Mouse (Mus musculus) stomach, embryonic 14.5 days (tissue): Measurements from ENCODE around the gene Timm23. TPM values are rescaled to one million over a fixed set of nuclear protein-coding genes. Genes with fewer than 3 reads are reported as not detected.
"Not testable (repeated sequence)": the region's sequence is repeated elsewhere in the genome, so short reads cannot be mapped to it uniquely, and the experiment has no call there.

Source experiments
- ATAC-seq: fragments of 200-750 bp; cut with Nextera tagmentation; 2 replicates; pipeline ENCODE4 v1.8.0; 2017; ENCODE audit warnings: low read depth, moderate TSS enrichment; ENCODE audit not compliant: insufficient number of reproducible peaks, insufficient read depth, low FRiP score
- H3K27ac ChIP-seq: fragments of 300-500 bp; sonication (generic); 2 replicates; pipeline ENCODE4 v1.5.1; 2014; ENCODE audit warnings: mild to moderate bottlenecking, low read length, moderate library complexity, mixed read lengths
- H3K27me3 ChIP-seq: fragments of 300-500 bp; sonication (generic); 2 replicates; pipeline ENCODE4 v1.6.1; 2014; ENCODE audit warnings: low read length, control low read depth, mixed read lengths; ENCODE audit not compliant: control insufficient read depth, insufficient read depth
- H3K36me3 ChIP-seq: fragments of 300-500 bp; sonication (generic); 2 replicates; pipeline ENCODE4 v1.6.1; 2014; ENCODE audit warnings: mild to moderate bottlenecking, control low read depth, low read length, moderate library complexity, mixed read lengths; ENCODE audit not compliant: control insufficient read depth, insufficient read depth
- H3K4me1 ChIP-seq: fragments of 300-500 bp; sonication (generic); 2 replicates; pipeline ENCODE4 v1.6.1; 2014; ENCODE audit warnings: low read length, control low read depth, mixed read lengths; ENCODE audit not compliant: control insufficient read depth, insufficient read depth
- H3K4me2 ChIP-seq: fragments of 300-500 bp; sonication (generic); replicated peaks from 2 replicates; pipeline ENCODE4 v1.6.1; 2014; ENCODE audit warnings: low read depth, low read length, control low read depth
- H3K4me3 ChIP-seq: fragments of 300-500 bp; sonication (generic); 2 replicates; pipeline ENCODE4 v1.5.1; 2014; ENCODE audit warnings: low read depth, low read length, control low read depth
- H3K9ac ChIP-seq: fragments of 300-500 bp; sonication (generic); replicated peaks from 2 replicates; pipeline ENCODE4 v1.6.1; 2014; ENCODE audit warnings: low read depth, mild to moderate bottlenecking, control low read depth, low read length, moderate library complexity, mixed read lengths
- H3K9me3 ChIP-seq: fragments of 300-500 bp; sonication (generic); 2 replicates; pipeline ENCODE4 v1.6.1; 2016; ENCODE audit warnings: low read depth, low read length, control low read depth; ENCODE audit not compliant: control insufficient read depth
- WGBS: fragments of 180-500 bp; shearing (Covaris S2); extraction: QIAGEN DNeasy Blood & Tissue Kit; methylation state at CpG from one replicate; pipeline ENCODE4 v1.1.7; 2014; 5-methylcytosine and 5-hydroxymethylcytosine counted together
- polyA plus RNA-seq: library from polyadenylated mRNA; unstranded; fragments of >200 nt; fragmentation: Nextera tagmentation; extraction: Ambion mirVana; gene quantifications from 2 replicates; pipeline ENCODE4 v1.2.1, GENCODE M21; 2014

The Timm23 gene
- polyA plus RNA-seq, 1 experiment from 2014 or later, result 256 TPM

- WGBS, result 53% methylated on average over 3 of the region's 3 CpGs
- not testable (repeated sequence) for H3K36me3 ChIP-seq, H3K9ac ChIP-seq, H3K4me2 ChIP-seq, H3K27me3 ChIP-seq, H3K4me1 ChIP-seq, ATAC-seq, H3K4me3 ChIP-seq, H3K9me3 ChIP-seq, H3K27ac ChIP-seq
These were observed 65.2 kb downstream of the Timm23 start for GRCm38 (mm10) chr14:32136467-32136866.

- WGBS, result 28% methylated on average over 2 of the region's 2 CpGs
- H3K4me2 ChIP-seq, result no peak overlapping the region
- H3K27ac ChIP-seq, result no peak overlapping the region
These were observed 67.4 kb downstream of the Timm23 start for GRCm38 (mm10) chr14:32134293-32134692.

GRCm38 (mm10) chr14:32131836-32132235 lies 69.9 kb downstream of the Timm23 start:
- WGBS, result 54% methylated on average over 4 of the region's 4 CpGs
- Histone ChIP-seq H3K4me2 (no peak overlapping the region), H3K4me1 (no peaks in the 10 kb centered on the region; the same call in 1 of the 2 replicates), H3K27me3 (no peaks in the 10 kb centered on the region), H3K27ac (no peak overlapping the region), H3K9ac (no peak overlapping the region), H3K36me3 (no peaks in the 10 kb centered on the region), H3K4me3 (no peak overlapping the region), H3K9me3 (no peaks in the 10 kb centered on the region)
- no peak for ATAC-seq

More at GRCm38 (mm10) chr14:32134293-32134692, 67.4 kb downstream of the Timm23 start:
- ATAC-seq, result no peak
- Histone ChIP-seq H3K36me3 (no peaks in the 10 kb centered on the region), H3K27me3 (no peaks in the 10 kb centered on the region), H3K4me1 (no peaks in the 10 kb centered on the region; the same call in 1 of the 2 replicates), H3K4me3 (no peak overlapping the region), H3K9me3 (no peaks in the 10 kb centered on the region), H3K9ac (no peak overlapping the region)

Other genes with a start within 250 kb of the Timm23 start
- gene Galnt15, start 172.9 kb downstream of the Timm23 start, polyA plus RNA-seq, result 0.08 and 0.09 TPM in 2 replicates
- 19.3 and 25.9 TPM in 2 replicates for gene Oxnad1, start 116.5 kb downstream of the Timm23 start, polyA plus RNA-seq
- gene Dph3, start 116.2 kb downstream of the Timm23 start, polyA plus RNA-seq, result 97.1 and 98.3 TPM in 2 replicates
- not detected in 2 replicates for gene Msmb, start 59.9 kb downstream of the Timm23 start, polyA plus RNA-seq
- gene Ncoa4, start 42.0 kb downstream of the Timm23 start, polyA plus RNA-seq, result 109 and 117 TPM in 2 replicates
- gene Parg, start 51 bp upstream of the Timm23 start, polyA plus RNA-seq, result 47.1 and 50.2 TPM in 2 replicates
- 12.5 and 13.6 TPM in 2 replicates for gene Ogdhl, start 120.1 kb upstream of the Timm23 start, polyA plus RNA-seq
- gene 1700024G13Rik, start 186.5 kb upstream of the Timm23 start, polyA plus RNA-seq, result not detected in 2 replicates